8 mouse cellular contexts compared by ENCODE assay signal in the genomic region with DNA sequence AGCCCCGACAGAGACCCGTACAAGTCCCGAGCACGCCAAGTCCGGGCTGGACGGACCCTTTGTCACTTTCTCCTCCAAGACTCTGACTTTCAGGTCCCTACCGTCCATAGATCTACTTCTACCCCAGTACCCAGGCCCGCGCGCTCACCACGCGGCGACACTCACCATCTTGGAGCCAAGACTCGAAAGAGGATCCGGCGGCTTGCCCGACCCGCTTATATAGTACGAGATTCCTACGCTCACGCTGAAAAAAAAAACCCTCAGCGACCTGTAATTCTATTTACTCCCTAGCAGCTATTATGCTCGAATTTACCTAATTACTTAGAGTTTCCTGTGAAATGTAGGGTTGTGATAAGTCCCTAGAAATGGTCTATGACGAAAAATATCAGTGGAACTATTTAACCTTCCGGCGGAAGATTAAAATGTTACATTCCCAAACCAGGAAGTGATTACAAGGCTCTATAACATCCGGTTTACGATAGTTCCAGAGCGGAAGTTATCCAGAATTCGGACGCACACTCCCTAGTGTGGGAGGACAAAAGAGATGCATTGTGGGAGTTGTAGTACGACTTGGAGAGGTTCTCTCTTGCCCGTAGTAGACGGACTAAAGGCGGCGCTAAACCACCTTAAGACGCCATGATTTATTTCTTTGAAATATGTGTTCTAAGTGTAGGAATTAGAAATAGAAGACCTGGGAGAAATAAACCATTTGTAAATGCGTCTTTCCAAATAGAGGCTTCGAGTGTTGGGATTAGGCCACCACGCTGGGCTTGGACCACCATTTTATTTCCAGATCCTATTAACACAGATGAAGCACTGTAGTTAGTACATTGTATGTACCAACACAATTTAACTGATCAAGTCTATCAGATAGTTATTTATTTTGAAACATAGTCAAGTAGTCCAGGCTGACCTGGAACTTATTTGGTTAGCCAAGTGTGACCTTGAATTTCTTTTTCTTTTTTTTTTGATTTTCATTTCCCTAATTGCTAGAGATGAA. TPM values are rescaled to one million over a fixed set of nuclear protein-coding genes. Genes with fewer than 3 reads are reported as not detected.
DNase-seq lines count a peak whose midpoint lies in the region; ATAC-seq and TF ChIP-seq lines count a peak whose summit lies in the region.

Gene Rps26 (minus strand): TSS at position 437 of the 1,000 bp plus-strand sequence.

- H3K27me3 ChIP-seq in hindbrain, postnatal 0 days (ENCODE audit: insufficient read depth, low read length), result no peaks in the 10 kb centered on the region

- peak; percentile 97 for ATAC-seq in common myeloid progenitor, adult 5-6 weeks (replicated peaks; ENCODE audit: low read depth, poor library complexity, severe bottlenecking)
- ATAC-seq in hindbrain, postnatal 0 days, result peak; percentile 98
- ATAC-seq in megakaryocyte, adult 5-6 weeks (ENCODE audit: poor library complexity, severe bottlenecking), result peak; percentile 96

- WGBS in hindbrain, postnatal 0 days, result 1% methylated on average over 40 of the region's 40 CpGs

- no peaks in the 10 kb centered on the region for H3K4me1 ChIP-seq in hindbrain, postnatal 0 days (ENCODE audit: insufficient read depth, low read length)

- H3K9ac ChIP-seq in hindbrain, postnatal 0 days (replicated peaks; ENCODE audit: low read length), result peak within 1 kb of the TSS; percentile 76

- peaks cover 6% of the 10 kb centered on the region for H3K36me3 ChIP-seq in hindbrain, postnatal 0 days (ENCODE audit: insufficient read depth, low read length)

- H3K27ac ChIP-seq in gastrocnemius, adult 2 months, result peak within 1 kb of the TSS; percentile 99
- H3K27ac ChIP-seq in hindbrain, postnatal 0 days, result peak within 1 kb of the TSS; percentile 83
- peak within 1 kb of the TSS; percentile 98 for H3K27ac ChIP-seq in left cerebral cortex, adult 2 months

- peak within 1 kb of the TSS; percentile 85 for H3K4me3 ChIP-seq in gastrocnemius, adult 2 months
- H3K4me3 ChIP-seq in hindbrain, postnatal 0 days (ENCODE audit: low read length), result peak within 1 kb of the TSS; percentile 55
- peak within 1 kb of the TSS; percentile 85 for H3K4me3 ChIP-seq in left cerebral cortex, adult 2 months

- peak; percentile 98 for DNase-seq in ZHBTc4 (ENCODE audit: low read depth, low spot score)
- peak; percentile 89 for DNase-seq in gastrocnemius, adult 2 months
- DNase-seq in hindbrain, postnatal 0 days (ENCODE audit: low spot score), result peak; percentile 99
- DNase-seq in left cerebral cortex, adult 2 months (ENCODE audit: extremely low spot score in 1 of 2, low spot score in 2 of 2), result peak; percentile 79 to 88
- DNase-seq in right cerebral cortex, adult 2 months (ENCODE audit: low spot score in 2 of 2), result peak; percentile 89 to 90
- peak; percentile 85 for DNase-seq in urinary bladder, postnatal 14 days (ENCODE audit: low spot score)

- intact Hi-C loops in gastrocnemius, adult 2 months (cut with DNase I), result loop anchor here (2.0 to 10.0 kb wide), 3 partner anchors 46 to 178 kb away; partner anchors contain the start of genes Dnajc14, Pa2g4, Suox and Tmem198b
- intact Hi-C loops in left cerebral cortex, adult 2 months (cut with DNase I), result loop anchor here (1.0 kb wide), 3 partner anchors 47 to 77 kb away; partner anchors contain the start of gene Rpl41

- H3K9me3 ChIP-seq in hindbrain, postnatal 0 days (ENCODE audit: low read length), result no peaks in the 10 kb centered on the region

- peak within 1 kb of the TSS; percentile 86 for H3K4me2 ChIP-seq in hindbrain, postnatal 0 days (ENCODE audit: low read depth, low read length)

- peak; percentile 60 for TF ChIP-seq CTCF in gastrocnemius, adult 2 months (IDR thresholded peaks at IDR 0.05)
- TF ChIP-seq CTCF in hindbrain, postnatal 0 days (IDR thresholded peaks at IDR 0.05; ENCODE audit: low read depth), result peak; percentile 62
- TF ChIP-seq CTCF in left cerebral cortex, adult 2 months (IDR thresholded peaks at IDR 0.05), result peak; percentile 51

RNA-seq across cellular contexts. Expression of gene Rps26, which starts in this region (rescaled TPM):
- 1,052 and 1,471 TPM in 2 replicates for total RNA-seq in common myeloid progenitor, adult 5-6 weeks (2017)
- total RNA-seq in gastrocnemius, adult 2 months (2021), result 100 to 1,000 TPM; 299 to 383 TPM
- 1,199 and 1,407 TPM in 2 replicates for total RNA-seq in hindbrain, postnatal 0 days (2014; rRNA removed)
- 399 and 422 TPM in 2 replicates for polyA plus RNA-seq in hindbrain, postnatal 0 days (2015; fragmentation: Nextera tagmentation; extraction: Ambion mirVana)
- 100 to 1,000 TPM; 211 to 235 TPM for total RNA-seq in left cerebral cortex, adult 2 months (2021)
- total RNA-seq in megakaryocyte, adult 5-6 weeks (2015), result 1,237 and 1,288 TPM in 2 replicates
- total RNA-seq in megakaryocyte, adult 5-6 weeks (2017), result 518 and 577 TPM in 2 replicates

Comparison
In these comparisons a context has a peak if more than half of its experiments do, and no peak if none do; other contexts are left out.
1. Peak in every context shown above with its lines: DNase-seq, ATAC-seq, H3K4me3 ChIP-seq and H3K27ac ChIP-seq.